Mouse (Mus musculus) thymus, adult 2 months (tissue): ENCODE data around the gene Fmo6.

Experiments
- CTCF ChIP-seq: fragments of 200-500 bp; IDR thresholded peaks from 2 replicates; pipeline ENCODE4 v1.5.1; 2012; ENCODE audit warnings: mild to moderate bottlenecking, control low read depth, low read length, moderate library complexity, borderline replicate concordance; ENCODE audit not compliant: control insufficient read depth, poor library complexity, insufficient read depth; ENCODE audit errors: extremely low read depth
- POLR2A ChIP-seq: fragments of 200-500 bp; IDR thresholded peaks from 2 replicates; pipeline ENCODE4 v1.6.1; 2012; ENCODE audit warnings: mild to moderate bottlenecking, low read length, control low read depth, moderate library complexity; ENCODE audit not compliant: control insufficient read depth, poor library complexity, insufficient read depth; ENCODE audit errors: extremely low read depth

- no peak for TF ChIP-seq CTCF
- TF ChIP-seq POLR2A, result no peak
Measured at GRCm38 (mm10) chr1:162946837-162947558, 9.7 kb upstream of the Fmo6 start.
